Mouse (Mus musculus) CD4-positive naive resting alpha-beta T cell, adult 76 days (primary cell): ENCODE data around the gene Cpne1. TPM values are rescaled to one million over a fixed set of nuclear protein-coding genes. Genes with fewer than 3 reads are reported as not detected.

ENCODE experiments used
- total RNA-seq: library from RNA; stranded (reverse); gene quantifications from one replicate; pipeline ENCODE4 v1.2.4, GENCODE M21; 2023

The Cpne1 gene
- 45.9 TPM for total RNA-seq

GRCm38 (mm10) chr2:156111358-156112079 is at the start of gene Cpne1, which contains the start of gene Rbm12:
Cpne1 (minus strand) TSS chr2:156111965.
Rbm12 (minus strand) TSS chr2:156111978.

DNA sequence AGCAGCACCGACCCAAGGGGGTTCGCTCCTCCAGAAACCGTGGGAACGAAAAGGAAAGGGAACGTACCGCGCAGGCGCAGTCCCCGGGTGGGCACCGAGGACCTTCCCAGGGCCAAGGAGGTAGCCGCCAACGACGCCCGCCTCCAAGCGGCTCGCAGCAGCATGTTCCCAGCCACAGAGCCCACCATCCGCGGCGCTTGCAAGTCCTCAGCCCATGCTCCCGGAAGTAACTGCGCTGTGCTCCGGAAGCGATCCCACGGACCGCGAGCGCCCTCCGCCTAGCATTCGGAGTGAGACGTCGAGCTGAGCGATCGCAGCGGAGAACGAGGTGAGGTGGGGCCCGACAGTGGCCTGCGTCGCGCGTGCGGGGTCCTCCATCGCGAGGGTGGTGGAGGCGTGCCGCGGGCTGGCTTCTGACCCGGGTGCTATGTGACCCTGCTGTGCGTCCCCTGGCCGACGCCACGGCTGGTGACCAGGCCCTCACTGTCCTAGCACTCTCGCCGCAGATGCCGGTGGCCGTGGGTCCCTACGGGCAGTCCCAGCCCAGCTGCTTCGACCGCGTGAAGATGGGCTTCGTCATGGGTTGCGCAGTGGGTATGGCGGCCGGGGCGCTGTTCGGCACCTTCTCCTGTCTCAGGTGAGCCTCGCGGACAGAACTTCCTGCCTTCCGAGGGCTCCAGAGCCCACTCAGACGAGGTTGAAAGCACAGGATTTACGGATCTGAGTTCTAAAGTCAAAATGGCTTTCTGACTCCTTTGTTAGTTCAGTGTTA is 32.4 kb upstream of the Cpne1 start, which contains the start of the genes Romo1 and Nfs1:
Gene Romo1, plus strand, starts transcription at position 87 of the 772 bp plus-strand sequence.
Gene Nfs1, minus strand, starts transcription at position 234 of the 772 bp plus-strand sequence.

DNA sequence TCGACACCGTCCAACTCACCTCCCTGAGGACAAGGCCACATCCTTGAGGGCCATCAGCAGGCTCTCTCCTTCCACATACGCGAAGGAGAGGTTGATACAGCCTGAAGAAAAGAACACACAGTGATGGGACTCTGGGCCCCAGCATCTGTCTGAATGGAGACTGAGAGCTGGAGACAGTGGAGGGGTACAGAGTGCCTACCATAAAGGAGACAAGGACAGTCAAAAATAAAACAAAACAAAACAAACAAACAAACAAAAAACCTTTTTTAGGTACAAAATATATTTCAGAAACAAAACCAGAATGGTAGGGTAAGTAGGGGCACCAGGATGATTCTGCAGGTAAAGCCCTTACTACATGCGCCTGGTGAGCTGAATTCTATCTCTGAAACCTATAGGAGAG is 15.2 kb upstream of the Cpne1 start, which contains the start of gene Gm28036:
Gene Gm28036, minus strand, starts transcription at position 101 of the 400 bp plus-strand sequence.

GRCm38 (mm10) chr2:156065099-156066041 is 46.4 kb downstream of the Cpne1 start, which contains the start of gene Spag4:
Spag4 (plus strand) TSS chr2:156065175.

GRCm38 (mm10) chr2:156052816-156053215 is 58.9 kb downstream of the Cpne1 start, which contains the start of gene Fer1l4:
Fer1l4 (minus strand) TSS chr2:156052947.

Other genes with a start within 250 kb of the Cpne1 start
- gene Uqcc1, start 181.7 kb downstream of the Cpne1 start, total RNA-seq, result 33.5 TPM
- not detected for gene Gm15557, start 171.2 kb downstream of the Cpne1 start, total RNA-seq
- gene Gdf5, start 166.6 kb downstream of the Cpne1 start, total RNA-seq, result not detected
- 44.8 TPM for gene Cep250, start 155.5 kb downstream of the Cpne1 start, total RNA-seq
- 2.0 TPM for gene 6430550D23Rik, start 104.0 kb downstream of the Cpne1 start, total RNA-seq
- gene Ergic3, start 103.9 kb downstream of the Cpne1 start, total RNA-seq, result 52.1 TPM
- not detected for gene Fer1l4, start 59.0 kb downstream of the Cpne1 start, total RNA-seq
- 4.8 TPM for gene Spag4, start 46.8 kb downstream of the Cpne1 start, total RNA-seq
- gene Rbm12, start within 50 bp of the Cpne1 start, total RNA-seq, result 23.6 TPM
- 26.2 TPM for gene Gm28036, start 15.1 kb upstream of the Cpne1 start, total RNA-seq
- gene Romo1, start 32.1 kb upstream of the Cpne1 start, total RNA-seq, result 46.3 TPM
- gene Nfs1, start 32.2 kb upstream of the Cpne1 start, total RNA-seq, result 24.6 TPM
- 2,783 TPM for gene Rbm39, start 68.3 kb upstream of the Cpne1 start, total RNA-seq
- 84.2 TPM for gene Phf20, start 84.5 kb upstream of the Cpne1 start, total RNA-seq
- 7.6 TPM for gene Cnbd2, start 200.3 kb upstream of the Cpne1 start, total RNA-seq
- gene Scand1, start 200.7 kb upstream of the Cpne1 start, total RNA-seq, result 90.8 TPM